Mouse (Mus musculus): ENCODE results near the gene Bnc2.

Gene Bnc2

DNA sequence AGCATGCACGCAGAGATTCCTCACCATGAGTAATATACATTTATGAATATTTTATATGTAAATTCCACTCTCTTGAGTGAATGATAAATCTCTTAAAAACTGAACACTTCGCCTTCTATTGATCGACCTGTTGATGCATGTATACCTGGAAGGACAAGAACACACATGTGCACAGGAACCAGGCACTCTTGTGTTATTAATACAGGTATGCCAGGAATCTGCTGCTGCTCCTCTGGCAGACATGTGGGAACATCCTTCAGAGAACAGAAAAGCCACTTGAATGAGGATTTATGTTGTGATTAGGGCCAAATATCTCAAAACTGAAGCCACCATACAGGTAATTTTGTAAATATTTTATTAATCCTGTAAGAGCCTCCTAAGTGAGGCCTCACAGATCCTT, 357.7 kb downstream of the Bnc2 start:
- DNase-seq (ENCODE audit: low read depth): no peak

DNA sequence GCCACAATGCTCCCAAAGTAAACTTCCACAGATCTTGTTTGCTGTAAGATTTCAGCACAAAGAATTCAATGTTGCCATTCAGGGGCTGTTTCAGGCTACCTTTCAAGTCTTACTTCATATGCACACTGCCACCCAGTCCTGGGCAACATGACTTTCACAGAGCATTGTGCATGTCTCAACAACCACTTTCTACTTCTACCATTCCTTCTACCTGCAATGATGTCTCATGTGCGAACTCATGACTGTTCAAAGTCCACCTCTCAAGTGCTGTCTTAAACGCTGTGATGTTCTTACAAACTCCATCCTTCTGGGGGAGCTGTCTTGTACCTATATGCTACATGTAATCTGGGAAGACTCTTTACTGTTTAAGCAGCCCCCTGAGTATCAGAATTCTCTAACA, 363.7 kb downstream of the Bnc2 start:
- DNase-seq (ENCODE audit: low read depth): no peak

DNA sequence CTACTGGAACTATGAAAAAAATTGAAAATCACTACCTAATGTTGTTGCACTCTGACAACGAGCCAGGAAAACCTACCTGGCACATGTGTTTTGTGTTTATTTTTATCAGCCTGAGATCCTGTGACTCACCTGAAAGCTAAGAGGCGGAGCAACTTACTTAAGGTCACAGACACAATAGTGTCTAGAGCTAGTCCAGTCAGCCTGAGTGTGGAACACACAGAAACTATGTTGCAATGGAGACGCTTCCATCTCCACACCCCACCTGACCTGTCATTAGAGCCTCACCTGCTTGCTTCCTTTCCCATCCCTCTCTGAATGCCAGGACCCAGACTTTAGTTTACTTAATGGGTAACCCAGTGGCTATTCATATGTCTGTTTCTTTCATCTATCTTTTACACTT, 364.2 kb downstream of the Bnc2 start:
- no peak for DNase-seq (ENCODE audit: low read depth)

DNA sequence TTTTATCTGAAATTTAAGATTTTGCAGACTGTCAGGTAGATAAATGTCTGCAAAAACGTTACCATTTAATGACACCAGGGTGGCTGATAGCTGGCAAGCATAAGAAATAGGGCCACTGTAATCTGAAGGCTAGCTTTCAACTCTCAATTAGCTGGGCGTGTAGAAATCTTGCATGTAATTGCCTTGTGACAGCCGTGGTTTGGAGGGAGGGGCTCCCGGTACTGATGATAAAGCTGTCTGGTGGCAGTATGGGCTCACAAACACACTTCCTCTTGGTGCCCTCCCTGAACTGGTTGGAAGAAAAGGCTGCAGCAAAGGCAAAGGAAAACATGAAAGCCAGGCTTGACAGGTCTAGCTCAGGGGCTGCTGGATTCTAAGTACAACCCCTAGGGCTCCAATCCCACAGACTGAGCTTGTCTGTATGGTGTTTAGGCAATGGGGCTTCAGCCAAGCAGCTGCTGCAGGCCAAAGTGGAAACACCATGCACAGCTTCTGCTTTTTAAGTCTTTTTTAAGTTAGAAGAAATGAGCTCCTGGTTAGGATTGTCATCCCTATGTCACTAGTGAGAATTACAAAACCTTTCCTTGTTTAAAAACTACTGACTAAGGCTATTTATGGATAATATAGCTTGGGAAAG, 366.7 kb downstream of the Bnc2 start:
- DNase-seq (ENCODE audit: low read depth): no peak

DNA sequence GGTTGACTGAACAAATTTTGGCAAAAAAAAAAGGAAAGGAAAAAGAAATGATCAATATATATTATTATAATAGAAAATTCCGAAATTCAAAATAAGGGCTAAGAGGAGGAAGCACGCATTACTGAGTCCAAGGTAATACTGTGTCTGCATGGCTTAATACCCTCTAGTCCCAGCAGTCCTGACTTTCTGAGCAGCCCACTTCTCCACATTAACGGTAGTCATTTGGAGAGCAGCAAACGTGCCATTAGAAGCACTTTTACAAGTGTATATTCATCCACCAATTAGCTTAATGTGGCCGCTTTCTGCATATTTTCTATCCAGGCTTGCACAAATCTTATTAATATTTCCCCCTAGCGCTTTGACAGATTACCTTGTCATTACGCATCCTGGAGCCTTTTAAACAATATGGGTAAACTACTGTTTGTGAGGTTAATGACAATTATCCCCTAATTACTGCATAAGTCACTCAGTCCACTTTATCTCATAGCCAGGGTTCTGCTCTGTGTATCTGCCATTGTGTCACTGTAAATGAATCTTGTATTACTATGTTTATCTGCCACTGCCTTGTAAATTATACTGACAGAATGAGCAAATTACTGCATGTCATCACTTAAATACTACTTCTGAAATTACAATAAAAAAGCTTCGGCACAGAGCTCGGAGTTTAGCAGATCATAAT, 368.0 kb downstream of the Bnc2 start:
- DNase-seq (ENCODE audit: low read depth): no peak

DNA sequence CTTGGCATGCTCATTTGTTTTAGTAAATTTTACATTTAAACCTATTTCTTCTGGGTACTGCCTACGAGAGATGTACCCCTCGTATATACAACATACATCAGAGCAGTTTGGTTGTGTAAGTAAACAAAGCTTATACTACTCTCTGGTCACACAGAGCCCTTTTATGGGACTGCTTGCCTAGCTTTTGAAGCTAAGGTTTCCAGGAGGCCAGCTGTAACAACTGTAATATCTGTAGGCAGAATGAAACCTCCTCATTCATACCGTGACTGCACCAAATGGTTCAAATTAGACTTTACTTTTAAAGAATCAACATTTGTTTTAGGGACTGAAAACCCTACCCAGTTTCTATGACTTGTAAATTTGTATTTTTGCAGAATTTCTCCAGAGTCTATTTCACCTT, 372.1 kb downstream of the Bnc2 start:
- no peak for DNase-seq (ENCODE audit: low read depth)

DNA sequence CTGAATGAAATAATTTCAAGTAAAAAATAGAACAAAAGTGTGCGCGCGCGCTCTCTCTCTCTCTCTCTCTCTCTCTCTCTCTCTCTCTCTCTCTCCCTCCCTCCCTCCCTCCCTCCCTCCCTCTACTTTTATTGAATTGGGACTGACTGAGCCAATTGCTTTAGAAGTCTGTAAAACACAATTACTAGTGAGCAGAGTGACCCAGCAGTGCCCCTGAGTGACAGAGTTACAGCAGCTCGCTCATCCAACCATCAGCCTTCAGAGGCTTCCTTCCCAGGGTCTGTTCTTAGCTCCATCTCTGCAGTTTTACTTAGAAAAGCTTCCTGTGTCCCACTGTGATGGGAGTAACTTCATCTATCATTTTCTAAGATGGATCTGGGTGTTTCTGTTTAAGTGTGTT, 389.9 kb downstream of the Bnc2 start:
- DNase-seq (ENCODE audit: low read depth): no peak

DNA sequence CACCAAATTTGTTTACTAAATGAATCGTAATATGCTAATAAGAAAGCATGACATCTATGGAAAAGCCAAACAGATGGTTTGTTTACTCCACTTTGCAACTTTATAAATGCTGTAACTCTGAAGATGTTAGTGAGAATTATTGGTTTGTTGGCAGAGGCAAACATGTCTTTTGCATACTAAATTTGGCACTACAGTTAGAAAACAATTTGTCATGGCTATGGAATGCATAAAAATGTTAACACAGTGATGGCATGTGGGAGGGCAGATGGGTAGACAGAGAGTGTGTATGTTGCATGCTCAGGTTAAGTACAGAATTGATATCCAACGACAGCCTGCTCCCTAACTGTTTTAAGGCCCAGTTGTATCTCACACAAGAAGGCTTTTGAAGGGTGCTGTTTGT, 392.4 kb downstream of the Bnc2 start:
- DNase-seq (ENCODE audit: low read depth): no peak

DNA sequence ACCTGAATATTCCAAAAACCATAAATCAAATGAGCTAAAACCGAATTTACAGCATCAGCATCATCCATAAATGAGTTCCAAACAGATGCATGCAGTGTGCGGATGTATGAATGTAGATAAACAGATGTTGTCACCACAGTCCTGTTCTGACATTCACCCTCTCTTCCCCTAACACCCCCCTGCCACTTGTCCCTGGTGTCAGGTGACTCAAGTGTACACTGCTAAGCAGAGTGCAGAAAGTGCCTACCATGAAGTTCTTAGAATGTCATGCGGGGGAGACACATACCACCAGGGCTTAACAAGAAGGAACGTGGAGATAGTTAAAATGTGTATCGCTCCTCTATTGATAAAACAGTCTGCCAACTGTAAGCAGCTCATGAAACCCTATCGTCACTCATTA, 396.9 kb downstream of the Bnc2 start:
- DNase-seq (ENCODE audit: low read depth): no peak

DNA sequence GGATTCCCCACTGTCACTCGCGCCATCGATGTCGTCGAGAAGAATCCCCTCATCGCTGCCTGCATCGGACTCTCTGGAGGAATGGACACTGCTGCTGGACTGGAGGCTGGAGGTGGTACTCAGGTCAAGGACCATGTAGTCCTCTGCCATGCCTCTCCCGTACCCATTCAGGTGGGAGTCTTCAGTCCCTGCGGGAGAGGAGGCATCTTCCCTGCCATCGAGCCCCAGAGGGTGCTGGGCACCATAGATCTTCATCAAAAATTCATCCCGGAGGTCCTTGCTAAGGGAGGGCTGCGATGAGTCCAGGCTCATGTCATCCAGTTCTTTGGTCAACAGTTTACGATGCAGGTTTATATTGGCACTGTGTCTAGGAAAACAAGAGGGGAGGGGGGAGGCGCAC, 399.0 kb downstream of the Bnc2 start:
- DNase-seq (ENCODE audit: low read depth): no peak

DNA sequence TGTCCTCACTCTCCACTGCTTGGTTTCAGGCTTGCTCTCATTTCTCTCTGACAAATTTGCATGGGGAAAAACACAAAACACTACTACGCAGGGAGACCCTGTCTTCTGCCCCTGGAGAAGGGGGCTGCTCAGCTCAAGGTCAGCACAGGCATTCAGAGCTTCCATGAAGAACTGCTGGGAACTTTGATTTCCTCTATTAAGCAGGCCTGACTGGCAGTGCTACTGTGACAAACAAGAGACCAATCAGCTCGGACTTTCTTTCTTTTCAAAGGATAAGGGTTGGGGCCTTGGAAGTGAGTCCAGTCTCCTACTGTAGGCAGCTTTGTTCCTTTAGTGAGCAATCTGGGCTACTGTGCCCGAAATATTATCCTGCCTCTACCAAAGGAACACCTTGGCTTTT, 400.9 kb downstream of the Bnc2 start:
- DNase-seq (ENCODE audit: low read depth): no peak

DNA sequence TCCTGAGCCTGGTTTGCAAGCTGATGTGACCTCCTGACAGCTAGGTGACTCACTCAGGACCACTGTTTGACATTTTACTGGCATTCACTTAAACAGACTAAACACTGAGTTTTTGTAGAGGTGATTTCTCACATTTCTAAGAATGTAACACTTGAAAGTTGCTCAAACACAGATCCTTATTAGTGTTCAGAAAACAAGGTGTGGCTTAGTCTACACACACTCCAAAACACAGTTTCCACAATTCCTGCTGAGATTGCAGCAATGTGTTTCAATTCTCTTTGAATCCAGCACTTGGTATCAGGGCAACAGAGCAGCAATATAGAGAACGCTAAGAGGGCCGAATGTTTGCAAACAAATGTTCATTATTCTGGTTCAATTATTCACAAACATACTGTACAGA, 402.2 kb downstream of the Bnc2 start:
- no peak for DNase-seq (ENCODE audit: low read depth)

DNA sequence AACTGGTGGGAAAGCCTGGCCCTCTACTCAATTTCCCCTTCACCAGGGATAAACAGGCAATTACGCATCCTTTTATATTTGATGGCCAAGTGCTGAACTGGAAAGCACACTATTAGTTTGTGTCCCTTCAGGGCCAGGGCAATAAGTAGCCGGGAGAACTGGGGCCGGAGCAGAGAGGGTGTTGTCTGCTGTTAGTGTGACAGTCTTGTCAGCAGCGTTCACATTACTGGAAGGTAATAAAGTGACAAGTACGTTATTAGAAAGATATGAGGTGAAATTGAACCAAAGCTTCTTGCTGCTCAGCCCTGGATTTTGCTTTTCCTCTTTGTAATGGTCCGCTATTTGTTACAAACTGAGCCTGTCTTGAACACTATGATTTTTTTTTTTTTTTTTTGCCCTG, 405.2 kb downstream of the Bnc2 start:
- no peak for DNase-seq (ENCODE audit: low read depth)

DNA sequence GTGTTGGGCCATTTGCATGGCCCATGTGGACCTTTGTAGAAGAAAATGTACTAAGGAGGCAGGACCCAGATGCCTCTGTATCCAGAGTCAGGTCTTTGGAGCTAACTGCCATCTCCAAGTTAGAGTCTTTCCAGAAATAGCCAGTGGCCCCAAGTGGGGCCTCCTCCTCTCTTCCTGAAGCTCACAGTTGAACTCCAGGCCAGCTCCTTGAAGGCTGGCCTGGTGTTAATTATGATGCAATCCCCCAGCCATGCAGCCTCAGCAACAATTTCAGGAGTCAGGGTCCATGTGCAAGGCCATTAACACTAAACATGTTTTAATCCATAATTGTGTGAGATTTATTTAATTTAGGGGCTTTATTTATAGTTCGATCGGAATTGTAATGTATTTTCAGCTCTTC, 427.7 kb downstream of the Bnc2 start:
- DNase-seq (ENCODE audit: low read depth): no peak

DNA sequence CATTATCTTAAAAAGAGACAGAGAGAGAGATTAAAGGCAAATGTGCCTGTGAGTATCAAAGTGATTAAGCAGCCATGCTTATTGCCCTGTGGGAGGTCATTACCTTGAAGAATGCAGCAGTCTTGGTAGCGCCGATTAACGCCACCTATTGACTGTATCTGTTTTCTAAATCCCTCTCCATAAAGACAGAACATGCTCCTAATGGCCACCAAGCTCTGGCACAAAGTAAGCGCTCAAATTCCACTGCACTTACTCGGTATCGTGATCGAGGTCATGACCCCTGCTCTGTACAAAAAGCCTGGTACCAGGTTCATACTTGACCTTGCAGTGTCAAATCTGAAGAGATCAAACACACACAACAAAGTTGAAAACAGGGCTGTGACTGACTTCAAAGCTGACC, 442.7 kb downstream of the Bnc2 start:
- no peak for DNase-seq (ENCODE audit: low read depth)

DNA sequence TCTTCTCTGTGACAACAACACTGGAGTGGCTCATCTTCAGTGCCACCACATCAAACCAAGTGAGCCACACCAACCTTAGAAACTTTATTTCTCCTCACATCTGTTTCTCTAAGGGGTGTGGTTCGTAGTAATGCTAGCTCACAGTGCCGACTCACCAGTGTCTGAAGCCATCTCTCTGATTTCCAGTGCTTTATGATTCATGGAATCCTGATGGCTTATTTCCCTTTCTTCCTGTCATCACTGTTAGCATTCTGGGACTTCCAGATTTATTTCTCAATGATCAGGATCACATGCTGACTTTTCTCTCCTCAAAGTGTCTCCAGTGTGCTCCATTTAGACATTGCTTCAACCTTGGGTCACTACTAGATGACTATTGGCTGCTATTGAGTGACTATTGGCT, 443.8 kb downstream of the Bnc2 start:
- DNase-seq (ENCODE audit: low read depth): no peak

DNA sequence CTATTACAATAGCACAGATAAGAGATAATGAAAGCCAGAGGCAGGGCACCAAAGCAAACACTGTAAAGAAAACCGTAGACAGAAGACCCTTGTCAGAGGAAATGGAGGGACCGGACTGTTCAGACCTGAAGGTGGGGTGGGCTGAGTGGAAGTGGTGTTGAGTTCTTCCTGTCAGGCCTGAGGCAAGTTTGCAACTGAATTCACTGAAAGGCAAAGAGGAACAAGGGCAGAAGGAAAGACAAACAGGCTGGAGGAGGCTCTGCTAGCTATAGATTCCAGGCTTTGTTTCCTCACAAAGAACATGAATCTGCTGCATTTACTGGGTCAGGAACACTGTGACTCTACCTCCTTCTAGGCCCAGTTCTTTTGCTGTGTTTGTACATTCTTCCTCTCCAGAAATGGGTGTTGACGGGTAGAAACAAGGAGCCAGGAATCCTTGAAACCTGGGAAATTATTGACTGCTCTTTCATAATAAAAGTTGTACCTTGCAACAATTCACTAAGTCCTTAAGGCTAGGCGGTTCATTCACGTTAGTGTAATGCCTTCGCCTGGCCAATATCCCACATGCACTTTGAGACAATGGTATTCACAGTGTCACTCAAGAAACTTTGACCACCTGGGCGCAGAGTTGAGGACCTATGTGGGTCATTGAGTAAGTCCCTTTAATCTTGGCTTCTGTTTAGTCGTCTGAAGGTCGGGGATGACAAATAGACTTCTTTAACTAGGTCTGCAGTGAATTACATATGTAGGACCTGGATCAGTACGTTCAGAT, 445.7 kb downstream of the Bnc2 start:
- DNase-seq (ENCODE audit: low read depth): no peak

DNA sequence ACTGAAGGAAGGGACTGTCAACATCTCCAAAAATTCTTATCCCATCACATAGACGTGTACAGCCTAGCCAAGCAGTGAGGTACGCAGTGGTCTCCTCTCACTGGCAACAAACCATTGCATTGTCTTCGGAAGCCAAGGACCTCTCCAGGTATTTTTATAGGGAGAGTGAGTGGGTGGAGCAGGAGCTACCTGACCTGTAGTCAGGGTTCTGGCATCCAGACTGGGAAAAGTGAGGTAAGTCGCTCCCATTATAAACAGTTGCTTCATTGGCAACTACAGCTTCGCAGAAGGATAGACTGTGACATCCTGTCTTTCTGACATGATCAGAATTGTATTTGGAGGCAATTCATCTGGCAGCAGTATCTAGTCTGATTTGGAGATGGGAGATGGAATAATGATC, 446.5 kb downstream of the Bnc2 start:
- DNase-seq (ENCODE audit: low read depth): no peak

Measured in naive thymus-derived CD4-positive, alpha-beta T cell, adult 2 months (primary cell).